Mouse (Mus musculus) stomach, postnatal 0 days (tissue): ENCODE data around the gene Mettl9.

Source experiments
- CTCF ChIP-seq: IDR thresholded peaks from 2 replicates; pipeline ENCODE4 v1.5.1; 2016; ENCODE audit warnings: antibody characterized with exemption, low read depth, mild to moderate bottlenecking, moderate library complexity
- EP300 ChIP-seq: optimal IDR thresholded peaks from 2 replicates; pipeline ENCODE3; 2016; ENCODE audit warnings: antibody characterized with exemption

- no peak for TF ChIP-seq EP300
- TF ChIP-seq CTCF, result no peak
Measured at GRCm38 (mm10) chr7:120991191-120991590, 43.1 kb upstream of the Mettl9 start.
